Mouse (Mus musculus) ES-E14 (cell line): ENCODE measurements at regions not wholly inside any gene's neighbourhood (a gene's known extent, or its start where the extent isn't known, plus 50 kb on each side); places are given as distances from the start of the nearest gene placed in this dataset.

Experiments
- DNase-seq: peaks from one replicate; pipeline ENCODE4 v3.0.0-alpha.2; 2013; ENCODE audit warnings: low read depth, low spot score
- H3K27ac ChIP-seq: 2 replicates; pipeline ENCODE4 v1.5.1; 2012; ENCODE audit warnings: low read depth, mild to moderate bottlenecking, low read length, moderate library complexity, mixed read lengths; ENCODE audit not compliant: poor library complexity, insufficient read depth, severe bottlenecking
- H3K36me3 ChIP-seq: 2 replicates; pipeline ENCODE4 v1.6.1; 2012; ENCODE audit warnings: mild to moderate bottlenecking, low read length, moderate library complexity, mixed read lengths; ENCODE audit not compliant: control insufficient read depth, poor library complexity, insufficient read depth, severe bottlenecking
- H3K4me1 ChIP-seq, 2 experiments: fragments of 150-350 bp in 1 of 2; sonication (generic) in 1 of 2; 2 replicates each; pipeline ENCODE4 v1.6.1; 2012; ENCODE audit warnings: low read length in 2 of 2, mild to moderate bottlenecking in 1 of 2, mixed read lengths in 1 of 2; ENCODE audit not compliant: control insufficient read depth in 2 of 2, insufficient read depth in 2 of 2, poor library complexity in 1 of 2
- H3K4me3 ChIP-seq, 2 experiments: fragments of 150-350 bp in 1 of 2; sonication (generic) in 1 of 2; 2 replicates each; pipeline ENCODE4 v1.5.1; 2012; ENCODE audit warnings: low read length in 2 of 2, low read depth in 1 of 2, mild to moderate bottlenecking in 1 of 2, mixed read lengths in 1 of 2; ENCODE audit not compliant: insufficient read depth in 1 of 2, poor library complexity in 1 of 2, severe bottlenecking in 1 of 2
- H3K9ac ChIP-seq: 2 replicates; pipeline ENCODE4 v1.6.1; 2012; ENCODE audit warnings: low read depth, mild to moderate bottlenecking, low read length, mixed read lengths; ENCODE audit not compliant: poor library complexity, insufficient read depth, severe bottlenecking
- H3K9me3 ChIP-seq: fragments of 150-350 bp; sonication (generic); 2 replicates; pipeline ENCODE4 v1.6.1; 2012; ENCODE audit warnings: low read depth, mild to moderate bottlenecking, low read length; ENCODE audit not compliant: control insufficient read depth, insufficient read depth
- CHD2 ChIP-seq: IDR thresholded peaks from 2 replicates; pipeline ENCODE4 v1.6.1; 2014; ENCODE audit warnings: mild to moderate bottlenecking, low read depth, low read length, inconsistent platforms
- HCFC1 ChIP-seq: IDR thresholded peaks from 2 replicates; pipeline ENCODE4 v1.6.1; 2012; ENCODE audit warnings: low read length, inconsistent platforms, borderline replicate concordance; ENCODE audit not compliant: insufficient read depth
- MAFK ChIP-seq: IDR thresholded peaks from 2 replicates; pipeline ENCODE4 v1.6.1; 2014; ENCODE audit warnings: mild to moderate bottlenecking, low read depth, low read length, inconsistent platforms; ENCODE audit not compliant: insufficient read depth
- ZC3H11A ChIP-seq: IDR thresholded peaks from 2 replicates; pipeline ENCODE4 v1.6.1; 2012; ENCODE audit warnings: low read depth, mild to moderate bottlenecking, inconsistent platforms, low read length, borderline replicate concordance
- ZNF384 ChIP-seq: IDR thresholded peaks from 2 replicates; pipeline ENCODE4 v1.6.1; 2012; ENCODE audit warnings: low read depth, low read length, inconsistent platforms
- in situ Hi-C, 2 experiments: fragments of 600-800 bp; cut with MboI; formaldehyde crosslinking; loops; one replicate each; pipeline ENCODE4 v1.15.1; 2025; ENCODE audit warnings: low sequenced_read_pairs in 2 of 2, inconsistent platforms in 1 of 2; ENCODE audit not compliant: unreplicated experiment in 2 of 2

DNA sequence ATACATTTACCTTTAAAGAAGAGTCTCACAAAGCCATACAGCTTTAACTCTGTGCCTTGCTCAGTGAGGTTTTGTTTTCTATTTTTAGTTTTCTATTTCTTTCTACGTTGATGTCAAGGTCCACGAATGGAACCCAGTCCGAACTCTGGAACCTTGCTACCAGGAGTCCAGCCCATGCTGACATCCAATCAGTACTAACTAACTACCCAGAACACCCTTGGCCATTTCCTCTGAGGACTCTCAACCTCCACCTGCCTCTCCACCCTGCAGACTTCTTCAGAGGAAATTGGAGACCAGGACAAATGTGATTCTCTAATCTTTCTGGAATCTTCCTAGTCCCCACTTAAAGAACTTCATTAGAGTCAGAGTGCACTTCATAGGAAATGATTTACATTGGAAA lies 204.6 kb upstream of the Klf3 start:
- Histone ChIP-seq H3K4me1 (peaks cover 7 to 16% of the 10 kb centered on the region in 2 experiments; a peak in 3 of 4 replicates), H3K4me3 (no peak overlapping the region), H3K27ac (no peak overlapping the region), H3K9ac (no peak overlapping the region), H3K9me3 (no peaks in the 10 kb centered on the region), H3K36me3 (no peaks in the 10 kb centered on the region)
- DNase-seq, result no peak
- TF ChIP-seq MAFK, result no peak
- TF ChIP-seq ZC3H11A, result no peak
- TF ChIP-seq HCFC1, result no peak
- TF ChIP-seq ZNF384, result no peak
- no peak for TF ChIP-seq CHD2
- in situ Hi-C loops, result loop anchor here in 1 of 2 experiments (25.0 kb wide), 1 partner anchor 214 kb away; the partner anchor contains the start of gene Klf3

- Histone ChIP-seq H3K4me3 (no peak overlapping the region), H3K9ac (no peak overlapping the region), H3K27ac (no peak overlapping the region; the same call in 1 of the 2 replicates), H3K36me3 (no peaks in the 10 kb centered on the region), H3K9me3 (no peaks in the 10 kb centered on the region), H3K4me1 (peaks cover 7 to 16% of the 10 kb centered on the region in 2 experiments; a peak in 3 of 4 replicates)
- no peak for TF ChIP-seq ZC3H11A
- TF ChIP-seq HCFC1, result no peak
- TF ChIP-seq CHD2, result no peak
- no peak for TF ChIP-seq ZNF384
- TF ChIP-seq MAFK, result no peak
- in situ Hi-C loops, result loop anchor here in 1 of 2 experiments (25.0 kb wide), 1 partner anchor 213 kb away; the partner anchor contains the start of gene Klf3
- DNase-seq, result no peak
Observed at GRCm38 (mm10) chr5:64599015-64599414, 204.2 kb upstream of the Klf3 start.

GRCm38 (mm10) chr5:64599865-64600288 lies 203.3 kb upstream of the Klf3 start:
- Histone ChIP-seq H3K4me1 (peaks cover 7 to 16% of the 10 kb centered on the region in 2 experiments; a peak in 3 of 4 replicates), H3K36me3 (no peaks in the 10 kb centered on the region), H3K9ac (no peak overlapping the region), H3K27ac (peak overlapping the region; percentile 40; the same call in 1 of the 2 replicates), H3K9me3 (no peaks in the 10 kb centered on the region), H3K4me3 (no peak overlapping the region)
- TF ChIP-seq ZC3H11A (no peak), CHD2 (no peak), ZNF384 (no peak), MAFK (no peak), HCFC1 (no peak)
- DNase-seq, result no peak
- in situ Hi-C loops, result loop anchor here in 1 of 2 experiments (25.0 kb wide), 1 partner anchor 212 kb away; the partner anchor contains the start of gene Klf3

DNA sequence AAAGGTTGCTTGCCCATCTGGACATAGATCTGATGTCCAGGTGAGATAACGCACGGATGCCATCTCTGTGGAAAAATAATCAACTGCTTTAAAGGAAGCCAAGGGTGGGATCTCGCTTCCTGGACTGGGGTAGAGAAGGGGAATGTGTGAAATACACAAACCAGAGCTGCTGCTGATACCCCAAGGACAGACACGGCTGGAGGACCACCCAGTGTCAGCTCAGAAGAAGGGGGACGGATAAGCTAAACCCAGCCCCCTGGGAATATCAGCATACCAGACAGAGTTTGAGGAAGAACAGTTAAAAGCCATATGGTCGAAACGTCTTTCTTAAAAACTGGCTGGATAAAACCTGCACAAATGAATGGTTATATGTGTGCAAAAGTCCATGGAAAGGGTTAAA lies 202.8 kb upstream of the Klf3 start:
- Histone ChIP-seq H3K9ac (no peak overlapping the region), H3K4me1 (peaks cover 4 to 16% of the 10 kb centered on the region in 2 experiments; a peak in 3 of 4 replicates), H3K9me3 (no peaks in the 10 kb centered on the region), H3K36me3 (no peaks in the 10 kb centered on the region), H3K27ac (no peak overlapping the region; the same call in 1 of the 2 replicates), H3K4me3 (no peak overlapping the region)
- in situ Hi-C loops, result no loop called here
- no peak for DNase-seq
- TF ChIP-seq ZC3H11A (no peak), MAFK (no peak), CHD2 (no peak), ZNF384 (no peak), HCFC1 (no peak)
